Mouse (Mus musculus): ENCODE data around the gene Dna2. TPM values are rescaled to one million over a fixed set of nuclear protein-coding genes. Genes with fewer than 3 reads are reported as not detected.
A peak's percentile ranks its signal among the peaks of the same experiment; 100 is the strongest.
"Not testable (repeated sequence)": the region's sequence is repeated elsewhere in the genome, so short reads cannot be mapped to it uniquely, and the experiment has no call there.

Gene Dna2
- 4.8 and 9.6 TPM in 2 replicates for polyA plus RNA-seq (2015; fragmentation: Nextera tagmentation; extraction: Ambion mirVana)

- no peaks in the 10 kb centered on the region for H3K27me3 ChIP-seq (replicated peaks)
- peak; percentile 94 for ATAC-seq (ENCODE audit: low FRiP score)
- peaks cover 26% of the 10 kb centered on the region for H3K36me3 ChIP-seq
- H3K4me2 ChIP-seq = peak within 1 kb of the TSS; percentile 77
- no peaks in the 10 kb centered on the region for H3K9me3 ChIP-seq (replicated peaks)
- 0 out of 2 replicates have a peak, but pooled peaks cover 4% of the 10 kb centered on the region for H3K4me1 ChIP-seq
- peak within 1 kb of the TSS; percentile 74 for H3K9ac ChIP-seq (replicated peaks)
- under 1% methylated on average over 67 of the region's 68 CpGs for WGBS
- peak within 1 kb of the TSS; percentile 78 for H3K4me3 ChIP-seq (replicated peaks)
- peak within 1 kb of the TSS; percentile 87 for H3K27ac ChIP-seq (replicated peaks)
Observed at GRCm38 (mm10) chr10:62946738-62947471, at the start of gene Dna2. TSS of gene Dna2 (plus strand) at chr10:62947026.

GRCm38 (mm10) chr10:62897437-62897836 lies 49.4 kb upstream of the Dna2 start:
- Histone ChIP-seq H3K4me2 (no peak overlapping the region), H3K9ac (replicated peaks) (no peak overlapping the region), H3K4me1 (no peaks in the 10 kb centered on the region), H3K4me3 (replicated peaks) (no peak overlapping the region), H3K36me3 (no peaks in the 10 kb centered on the region), H3K27ac (replicated peaks) (no peak overlapping the region), H3K9me3 (replicated peaks) (no peaks in the 10 kb centered on the region), H3K27me3 (replicated peaks) (no peaks in the 10 kb centered on the region)
- 96% methylated on average over 3 of the region's 3 CpGs for WGBS
- ATAC-seq (ENCODE audit: low FRiP score) = no peak

GRCm38 (mm10) chr10:62898061-62898460 lies 48.8 kb upstream of the Dna2 start:
- Histone ChIP-seq H3K4me3 (replicated peaks) (no peak overlapping the region), H3K4me2 (no peak overlapping the region), H3K9ac (replicated peaks) (no peak overlapping the region), H3K36me3 (no peaks in the 10 kb centered on the region), H3K9me3 (replicated peaks) (no peaks in the 10 kb centered on the region), H3K27me3 (replicated peaks) (no peaks in the 10 kb centered on the region), H3K4me1 (no peaks in the 10 kb centered on the region), H3K27ac (replicated peaks) (no peak overlapping the region)
- no peak for ATAC-seq (ENCODE audit: low FRiP score)
- 93% methylated on average over 2 of the region's 2 CpGs for WGBS

GRCm38 (mm10) chr10:62900144-62900543 lies 46.7 kb upstream of the Dna2 start:
- Histone ChIP-seq H3K9me3 (replicated peaks) (no peaks in the 10 kb centered on the region), H3K9ac (replicated peaks) (no peak overlapping the region), H3K4me2 (no peak overlapping the region), H3K36me3 (no peaks in the 10 kb centered on the region), H3K4me3 (replicated peaks) (no peak overlapping the region), H3K4me1 (no peaks in the 10 kb centered on the region), H3K27me3 (replicated peaks) (no peaks in the 10 kb centered on the region), H3K27ac (replicated peaks) (no peak overlapping the region)
- no peak for ATAC-seq (ENCODE audit: low FRiP score)
- WGBS = 98% methylated on average over 4 of the region's 4 CpGs

- no peak for ATAC-seq (ENCODE audit: low FRiP score)
- H3K4me1 ChIP-seq = no peaks in the 10 kb centered on the region
- H3K4me2 ChIP-seq = no peak overlapping the region
- WGBS = 49% methylated on average over 8 of the region's 8 CpGs
- no peak overlapping the region for H3K9ac ChIP-seq (replicated peaks)
- no peaks in the 10 kb centered on the region for H3K36me3 ChIP-seq
- no peak overlapping the region for H3K4me3 ChIP-seq (replicated peaks)
- no peaks in the 10 kb centered on the region for H3K27me3 ChIP-seq (replicated peaks)
- no peak overlapping the region for H3K27ac ChIP-seq (replicated peaks)
- no peaks in the 10 kb centered on the region for H3K9me3 ChIP-seq (replicated peaks)
Observed at GRCm38 (mm10) chr10:62901826-62902225, 45.0 kb upstream of the Dna2 start.

GRCm38 (mm10) chr10:62902829-62903228 lies 44.0 kb upstream of the Dna2 start:
- ATAC-seq (ENCODE audit: low FRiP score) = no peak
- H3K36me3 ChIP-seq = no peaks in the 10 kb centered on the region
- no peaks in the 10 kb centered on the region for H3K9me3 ChIP-seq (replicated peaks)
- no peaks in the 10 kb centered on the region for H3K4me1 ChIP-seq
- H3K27me3 ChIP-seq (replicated peaks) = no peaks in the 10 kb centered on the region
- H3K27ac ChIP-seq (replicated peaks) = no peak overlapping the region
- H3K4me3 ChIP-seq (replicated peaks) = no peak overlapping the region
- H3K9ac ChIP-seq (replicated peaks) = no peak overlapping the region
- H3K4me2 ChIP-seq = no peak overlapping the region
- WGBS = 59% methylated on average over 1 of the region's 1 CpGs

GRCm38 (mm10) chr10:62906336-62906735 lies 40.5 kb upstream of the Dna2 start:
- H3K4me2 ChIP-seq = no peak overlapping the region
- H3K9ac ChIP-seq (replicated peaks) = no peak overlapping the region
- H3K9me3 ChIP-seq (replicated peaks) = no peaks in the 10 kb centered on the region
- WGBS = 98% methylated on average over 7 of the region's 7 CpGs
- H3K4me3 ChIP-seq (replicated peaks) = no peak overlapping the region
- no peaks in the 10 kb centered on the region for H3K4me1 ChIP-seq
- H3K27ac ChIP-seq (replicated peaks) = no peak overlapping the region
- no peaks in the 10 kb centered on the region for H3K27me3 ChIP-seq (replicated peaks)
- no peak for ATAC-seq (ENCODE audit: low FRiP score)
- H3K36me3 ChIP-seq = no peaks in the 10 kb centered on the region

GRCm38 (mm10) chr10:62908896-62909295 lies 37.9 kb upstream of the Dna2 start, which contains the start of gene Tet1:
TSS of gene Tet1 (minus strand) at chr10:62908996.
- not testable (repeated sequence) for H3K4me3 ChIP-seq (replicated peaks); H3K9me3 ChIP-seq (replicated peaks); H3K4me2 ChIP-seq; H3K36me3 ChIP-seq; ATAC-seq (ENCODE audit: low FRiP score); H3K4me1 ChIP-seq; H3K27ac ChIP-seq (replicated peaks); H3K9ac ChIP-seq (replicated peaks); H3K27me3 ChIP-seq (replicated peaks)
- no CpG with 5 or more reads among the region's 1 CpGs for WGBS

GRCm38 (mm10) chr10:62911120-62911519 lies 35.7 kb upstream of the Dna2 start:
- H3K27ac ChIP-seq (replicated peaks) = no peak overlapping the region
- no peaks in the 10 kb centered on the region for H3K36me3 ChIP-seq
- no peak for ATAC-seq (ENCODE audit: low FRiP score)
- H3K4me1 ChIP-seq = no peaks in the 10 kb centered on the region
- no peaks in the 10 kb centered on the region for H3K9me3 ChIP-seq (replicated peaks)
- H3K4me2 ChIP-seq = no peak overlapping the region
- no peaks in the 10 kb centered on the region for H3K27me3 ChIP-seq (replicated peaks)
- H3K9ac ChIP-seq (replicated peaks) = no peak overlapping the region
- no peak overlapping the region for H3K4me3 ChIP-seq (replicated peaks)
- WGBS = 93% methylated on average over 2 of the region's 2 CpGs

- 81% methylated on average over 3 of the region's 3 CpGs for WGBS
- no peaks in the 10 kb centered on the region for H3K27me3 ChIP-seq (replicated peaks)
- no peak for ATAC-seq (ENCODE audit: low FRiP score)
- H3K4me3 ChIP-seq (replicated peaks) = no peak overlapping the region
- H3K9me3 ChIP-seq (replicated peaks) = no peaks in the 10 kb centered on the region
- H3K4me2 ChIP-seq = no peak overlapping the region
- peaks cover 21% of the 10 kb centered on the region for H3K4me1 ChIP-seq
- H3K36me3 ChIP-seq = no peaks in the 10 kb centered on the region
- no peak overlapping the region for H3K9ac ChIP-seq (replicated peaks)
- no peak overlapping the region for H3K27ac ChIP-seq (replicated peaks)
Observed at GRCm38 (mm10) chr10:62918985-62919384, 27.8 kb upstream of the Dna2 start.

GRCm38 (mm10) chr10:62919925-62920765 lies 26.7 kb upstream of the Dna2 start, which contains the start of gene Slc25a16:
TSS of gene Slc25a16 (plus strand) at chr10:62920633.
- H3K27ac ChIP-seq (replicated peaks) = peak within 1 kb of the TSS; percentile 93
- peak within 1 kb of the TSS; percentile 92 for H3K4me2 ChIP-seq
- H3K9me3 ChIP-seq (replicated peaks) = no peaks in the 10 kb centered on the region
- no peaks in the 10 kb centered on the region for H3K36me3 ChIP-seq
- no peaks in the 10 kb centered on the region for H3K27me3 ChIP-seq (replicated peaks)
- ATAC-seq (ENCODE audit: low FRiP score) = peak; percentile 98
- peaks cover 24% of the 10 kb centered on the region for H3K4me1 ChIP-seq
- H3K4me3 ChIP-seq (replicated peaks) = peak within 1 kb of the TSS; percentile 99
- H3K9ac ChIP-seq (replicated peaks) = peak within 1 kb of the TSS; percentile 93
- WGBS = 7% methylated on average over 50 of the region's 50 CpGs

- peak; percentile 74 for ATAC-seq (ENCODE audit: low FRiP score)
- Histone ChIP-seq H3K27me3 (replicated peaks) (no peaks in the 10 kb centered on the region), H3K4me1 (peaks cover 24% of the 10 kb centered on the region), H3K4me3 (replicated peaks) (peak overlapping the region; percentile 99), H3K36me3 (no peaks in the 10 kb centered on the region), H3K9ac (replicated peaks) (peak overlapping the region; percentile 93), H3K9me3 (replicated peaks) (no peaks in the 10 kb centered on the region), H3K27ac (replicated peaks) (peak overlapping the region; percentile 93), H3K4me2 (peak overlapping the region; percentile 92)
- under 1% methylated on average over 29 of the region's 29 CpGs for WGBS
Observed at GRCm38 (mm10) chr10:62920766-62921156, 26.1 kb upstream of the Dna2 start.

Measured in neural tube, embryonic 15.5 days (tissue).